Mouse (Mus musculus): ENCODE data around the gene 1110051M20Rik.

DNA sequence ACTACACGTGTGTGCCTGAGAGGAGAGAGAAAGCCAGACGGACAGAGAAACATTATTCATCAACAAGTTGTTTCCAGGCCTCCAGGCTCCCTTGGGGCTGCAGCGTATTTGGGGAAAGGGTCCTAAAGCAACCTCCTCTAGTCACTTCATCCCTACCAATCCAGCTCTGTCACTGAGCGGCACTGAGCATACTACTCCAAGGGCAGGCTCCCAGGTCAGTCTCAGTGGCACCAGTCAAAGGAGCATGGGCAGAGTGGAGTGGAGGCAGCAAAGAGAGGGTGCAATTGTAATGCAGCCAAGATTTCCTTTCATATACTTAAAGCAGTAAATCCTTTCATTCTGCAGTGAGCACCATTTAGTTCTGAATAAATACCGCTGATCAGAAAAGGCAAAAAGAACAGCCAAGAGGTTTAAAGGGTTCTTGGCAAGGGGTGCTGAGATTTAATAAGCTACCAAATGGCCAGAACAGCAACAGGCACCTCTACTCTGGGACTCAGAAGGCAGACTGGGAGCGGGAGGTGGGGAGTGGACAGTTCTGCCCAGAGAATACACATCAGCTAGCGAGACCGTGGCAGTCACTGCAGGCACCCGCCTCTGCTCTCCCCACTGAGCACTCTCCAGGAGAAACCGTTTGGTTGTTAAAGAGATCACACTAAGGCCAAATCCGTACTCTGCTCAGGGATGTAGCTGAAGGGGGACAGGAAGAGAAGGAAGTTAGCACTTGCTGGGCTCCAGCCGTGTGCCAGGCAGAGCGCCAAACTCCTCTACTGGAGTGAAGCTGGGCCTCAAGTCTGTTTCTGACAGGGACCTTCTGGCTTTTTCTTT lies 159.9 kb downstream of the 1110051M20Rik start:
- TF ChIP-seq CTCF (IDR thresholded peaks at IDR 0.05; ENCODE audit: borderline replicate concordance, control insufficient read depth, extremely low read depth, insufficient read depth, low read length, poor library complexity) (no peak), POLR2A (IDR thresholded peaks at IDR 0.05; ENCODE audit: control insufficient read depth, extremely low read depth, insufficient read depth, low read length, poor library complexity) (no peak)
